Mouse (Mus musculus) CH12.LX (cell line): Measurements from ENCODE around the gene Ackr2.

Experiments used
- CTCF ChIP-seq, 2 experiments: IDR thresholded peaks in 1 of 2; conservative IDR thresholded peaks in 1 of 2; 2 replicates each; pipeline ENCODE4 v1.5.1; 2011 to 2012; ENCODE audit warnings: low read depth in 2 of 2, low read length in 2 of 2, improper control_type of control experiment in 1 of 2, inconsistent platforms in 1 of 2, mild to moderate bottlenecking in 1 of 2, moderate library complexity in 1 of 2
- E2F4 ChIP-seq: IDR thresholded peaks from 2 replicates; pipeline ENCODE4 v1.6.1; 2011; ENCODE audit warnings: low read depth, low read length, improper control_type of control experiment; ENCODE audit not compliant: insufficient replicate concordance
- EP300 ChIP-seq: IDR thresholded peaks from 2 replicates; pipeline ENCODE4 v1.6.1; 2011; ENCODE audit warnings: low read length, improper control_type of control experiment
- HCFC1 ChIP-seq: IDR thresholded peaks from 2 replicates; pipeline ENCODE4 v1.6.1; 2012; ENCODE audit warnings: low read depth, mild to moderate bottlenecking, inconsistent platforms, low read length, improper control_type of control experiment
- POLR2A ChIP-seq: IDR thresholded peaks from 2 replicates; pipeline ENCODE4 v1.6.1; 2011; ENCODE audit warnings: low read depth, mild to moderate bottlenecking, improper control_type of control experiment, low read length
- TBP ChIP-seq: conservative IDR thresholded peaks from 2 replicates; pipeline ENCODE4 v1.6.1; 2011; ENCODE audit warnings: low read depth, low read length, improper control_type of control experiment

- TF ChIP-seq CTCF (conservative IDR thresholded peaks at IDR 0.05 in 1 of 2, IDR thresholded peaks at IDR 0.05 in 1 of 2; ENCODE audit: low read depth in 2 of 2, low read length in 2 of 2) (peak; percentile 64 to 89), TBP (no peak), EP300 (no peak; the same call in 1 of the 2 replicates), POLR2A (no peak), E2F4 (0 out of 2 replicates have a peak, but pooled peaks have one; percentile 17), HCFC1 (peak; percentile 49; the same call in 1 of the 2 replicates)
Measured at GRCm38 (mm10) chr9:121880840-121881239, 17.3 kb upstream of the Ackr2 start.
